Comparison of ENCODE assay signal across 9 mouse cellular contexts in genomic region chr9:43924795-43925194, GRCm38 (mm10).
DNase-seq lines count a peak whose midpoint lies in the region; ATAC-seq and TF ChIP-seq lines count a peak whose summit lies in the region.
"Had no signal": no experiment of that assay in that cellular context is flagged by ENCODE, and none has a peak within 500 bp of the region (broad histone marks: within the 10 kb centered on the region; RNA-seq: fewer than 3 reads in every experiment).

No protein-coding gene starts in this region.

- 33% methylated on average over 15 of the region's 15 CpGs for WGBS in kidney, embryonic 15.5 days
- 37% methylated on average over 15 of the region's 15 CpGs for WGBS in thymus, adult 2 months
- 36% methylated on average over 15 of the region's 15 CpGs for WGBS in small intestine, adult 2 months

- H3K27ac ChIP-seq in kidney, embryonic 15.5 days = no peak overlapping the region
- no peak overlapping the region for H3K27ac ChIP-seq in thymus, adult 2 months (ENCODE audit: control insufficient read depth, insufficient read depth, low read length)
- no peak overlapping the region for H3K27ac ChIP-seq in small intestine, adult 2 months (ENCODE audit: insufficient read depth, low read depth, low read length)

- H3K4me1 ChIP-seq in kidney, embryonic 15.5 days = peaks cover 32% of the 10 kb centered on the region
- no peaks in the 10 kb centered on the region for H3K4me1 ChIP-seq in thymus, adult 2 months (replicated peaks; ENCODE audit: control insufficient read depth, insufficient read depth, low read length)
- H3K4me1 ChIP-seq in small intestine, adult 2 months (ENCODE audit: control insufficient read depth, insufficient read depth, insufficient read length, low read length) = no peaks in the 10 kb centered on the region

- no peaks in the 10 kb centered on the region for H3K36me3 ChIP-seq in kidney, embryonic 15.5 days
- H3K36me3 ChIP-seq in thymus, adult 2 months (ENCODE audit: control insufficient read depth, insufficient read depth, low read length) = no peaks in the 10 kb centered on the region
- no peaks in the 10 kb centered on the region for H3K36me3 ChIP-seq in small intestine, adult 2 months (ENCODE audit: control insufficient read depth, insufficient read depth, low read length)

- H3K4me3 ChIP-seq in kidney, embryonic 15.5 days (replicated peaks) = no peak overlapping the region
- no peak overlapping the region for H3K4me3 ChIP-seq in thymus, adult 2 months (ENCODE audit: control insufficient read depth, insufficient read depth, low read length)
- no peak overlapping the region for H3K4me3 ChIP-seq in small intestine, adult 2 months (ENCODE audit: low read depth, low read length)

- DNase-seq in cerebellum, postnatal 10 days = peak; percentile 79 to 83
- DNase-seq in cerebellum, adult 11 months = no peak
- peak; percentile 54 to 59 for DNase-seq in kidney, postnatal 4 days
- peak; percentile 17 for DNase-seq in thymus, adult 2 months
- no peak for DNase-seq in thymus, postnatal 36 days
- DNase-seq in Muller cell, postnatal 12 days (ENCODE audit: inconsistent ontology term) = no peak
- DNase-seq: kidney, adult 9 months had no signal

- TF ChIP-seq POLR2A in thymus, adult 2 months (IDR thresholded peaks at IDR 0.05; ENCODE audit: control insufficient read depth, extremely low read depth, insufficient read depth, low read length, poor library complexity) = no peak
- no peak for TF ChIP-seq POLR2A in small intestine, adult 2 months (IDR thresholded peaks at IDR 0.05; ENCODE audit: low read depth, low read length)

- H3K9me3 ChIP-seq in kidney, embryonic 15.5 days (replicated peaks) = no peaks in the 10 kb centered on the region; the same call in 1 of the 2 replicates

- peak; percentile 67; the same call in 1 of the 2 replicates for TF ChIP-seq CTCF in thymus, adult 2 months (IDR thresholded peaks at IDR 0.05; ENCODE audit: borderline replicate concordance, control insufficient read depth, extremely low read depth, insufficient read depth, low read length, poor library complexity)
- TF ChIP-seq CTCF in small intestine, adult 2 months (IDR thresholded peaks at IDR 0.05; ENCODE audit: extremely low read depth, insufficient read length, insufficient replicate concordance, low read depth, low read length) = peak; percentile 52; the same call in 1 of the 2 replicates

- peaks cover 44% of the 10 kb centered on the region for H3K27me3 ChIP-seq in kidney, embryonic 15.5 days
- no peaks in the 10 kb centered on the region; the same call in 1 of the 2 replicates for H3K27me3 ChIP-seq in thymus, adult 2 months (ENCODE audit: control insufficient read depth, insufficient read depth, low read length)
- H3K27me3 ChIP-seq in small intestine, adult 2 months (ENCODE audit: control insufficient read depth, insufficient read depth, low read length) = no peaks in the 10 kb centered on the region

- H3K4me2 ChIP-seq in kidney, embryonic 15.5 days = no peak overlapping the region

- no peak for ATAC-seq in kidney, embryonic 15.5 days (replicated peaks; ENCODE audit: low FRiP score)

- H3K9ac ChIP-seq in kidney, embryonic 15.5 days = no peak overlapping the region

Comparison
In these comparisons a context has a peak if more than half of its experiments do, and no peak if none do; other contexts are left out.
1. DNase-seq: peak in cerebellum, postnatal 10 days (2 of 2), kidney, postnatal 4 days (2 of 2) and thymus, adult 2 months (single experiment); none in cerebellum, adult 11 months (single experiment), thymus, postnatal 36 days (0 of 2) and Muller cell, postnatal 12 days (single experiment).